Mouse (Mus musculus) kidney, adult 2 months (tissue): ENCODE data around the gene Eno2. TPM values are rescaled to one million over a fixed set of nuclear protein-coding genes. Genes with fewer than 3 reads are reported as not detected.

Experiments
- DNase-seq: peaks from one replicate; pipeline ENCODE4 v3.0.0; 2021
- H3K27ac ChIP-seq: fragments of 200-500 bp; 2 replicates; pipeline ENCODE4 v1.5.1; 2012; ENCODE audit warnings: low read depth, low read length, control low read depth, inconsistent platforms; ENCODE audit not compliant: insufficient read depth
- H3K27me3 ChIP-seq: fragments of 200-500 bp; replicated peaks from 2 replicates; pipeline ENCODE4 v1.6.1; 2012; ENCODE audit warnings: mild to moderate bottlenecking, moderate library complexity, low read length, inconsistent platforms; ENCODE audit not compliant: control insufficient read depth, insufficient read depth
- H3K36me3 ChIP-seq: fragments of 200-500 bp; 2 replicates; pipeline ENCODE4 v1.6.1; 2012; ENCODE audit warnings: mild to moderate bottlenecking, moderate library complexity, low read length, inconsistent platforms; ENCODE audit not compliant: control insufficient read depth, insufficient read depth
- H3K4me1 ChIP-seq: fragments of 200-500 bp; 2 replicates; pipeline ENCODE4 v1.6.1; 2011; ENCODE audit warnings: low read length; ENCODE audit not compliant: control insufficient read depth, insufficient read depth
- H3K4me3 ChIP-seq: fragments of 200-500 bp; 2 replicates; pipeline ENCODE4 v1.5.1; 2011; ENCODE audit warnings: mild to moderate bottlenecking, low read depth, low read length, control low read depth; ENCODE audit not compliant: insufficient read depth
- CTCF ChIP-seq: fragments of 200-500 bp; conservative IDR thresholded peaks from 2 replicates; pipeline ENCODE4 v1.5.1; 2011; ENCODE audit warnings: low read depth, mild to moderate bottlenecking, control low read depth, low read length, moderate library complexity, mixed read lengths; ENCODE audit not compliant: insufficient read depth, insufficient read length
- POLR2A ChIP-seq: fragments of 200-500 bp; IDR thresholded peaks from one replicate; pipeline ENCODE4 v1.6.1; 2011; ENCODE audit warnings: low read depth, low read length, control low read depth
- WGBS: fragments of 180-500 bp; shearing (Covaris S2); methylation state at CpG from one replicate; pipeline ENCODE4 v1.1.7; 2018; 5-methylcytosine and 5-hydroxymethylcytosine counted together
- polyA plus RNA-seq: library from polyadenylated mRNA; depleted of rRNA; stranded (reverse); fragments of >200 nt; gene quantifications from 2 replicates; pipeline ENCODE4 v1.2.3, GENCODE M21; 2012; rRNA removed

Gene Eno2
- 2.6 and 3.2 TPM in 2 replicates for polyA plus RNA-seq

DNA sequence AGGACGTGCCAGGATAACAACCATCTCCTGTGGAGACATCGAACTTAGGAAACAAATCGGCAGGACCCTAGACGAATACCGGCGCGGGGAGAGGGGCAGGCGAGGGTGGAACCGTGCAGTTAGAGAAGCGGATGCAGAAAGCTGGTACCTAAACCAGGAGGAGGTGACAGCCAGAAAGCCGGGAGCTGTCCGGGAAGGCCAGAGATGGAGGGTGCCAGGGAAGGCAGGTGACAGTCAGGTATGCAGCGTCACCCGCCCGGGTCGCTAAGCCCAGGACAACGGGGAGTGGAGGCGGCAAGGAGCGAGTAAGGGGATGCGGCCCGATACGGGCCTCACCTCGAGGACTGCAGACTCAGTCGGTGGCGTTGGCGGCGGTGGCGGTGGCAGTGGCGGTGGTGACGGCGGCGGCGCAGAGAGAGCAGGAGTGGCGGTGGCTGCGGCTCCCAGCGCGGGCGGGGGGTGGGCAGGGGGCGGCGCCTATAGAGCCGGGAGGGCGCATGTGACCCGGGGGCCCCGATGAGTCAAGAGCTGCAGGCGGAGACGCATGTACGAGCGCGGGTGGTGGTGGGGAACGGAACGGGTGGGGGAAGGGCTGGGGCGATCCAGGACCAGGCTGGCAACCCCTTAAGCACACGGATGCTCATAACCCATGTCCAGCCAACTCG is at the start of gene Eno2:
Gene Eno2, minus strand, starts transcription at position 573 of the 665 bp plus-strand sequence.
- H3K36me3 ChIP-seq = no peaks in the 10 kb centered on the region
- H3K27ac ChIP-seq = no peak within 1 kb of the TSS
- H3K4me3 ChIP-seq = peak within 1 kb of the TSS; percentile 49
- WGBS = 3% methylated on average over 54 of the region's 54 CpGs
- H3K27me3 ChIP-seq = no peaks in the 10 kb centered on the region
- no peak for TF ChIP-seq POLR2A
- TF ChIP-seq CTCF = no peak
- no peak for DNase-seq
- 0 out of 2 replicates have a peak, but pooled peaks cover 3% of the 10 kb centered on the region for H3K4me1 ChIP-seq

DNA sequence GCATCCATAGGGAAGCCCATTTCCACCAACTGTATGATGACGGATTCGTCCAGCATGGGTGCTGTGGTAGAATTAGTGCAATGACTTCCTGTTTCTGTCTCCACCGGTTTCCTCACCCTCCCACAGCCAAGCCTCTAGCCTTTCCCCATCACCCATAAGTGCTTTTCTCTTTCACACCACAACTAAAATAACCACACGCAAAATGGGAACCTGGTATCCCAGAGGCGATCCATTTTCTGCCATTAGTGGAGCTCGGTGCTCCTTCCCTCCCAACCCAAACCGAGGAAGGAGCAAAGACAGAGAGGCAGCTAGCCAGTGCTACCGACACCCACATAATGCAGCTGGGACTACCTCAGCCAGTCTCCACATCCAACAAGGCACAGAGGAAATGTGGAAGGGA is 48.5 kb upstream of the Eno2 start:
- peaks cover 5% of the 10 kb centered on the region for H3K4me1 ChIP-seq
- TF ChIP-seq POLR2A = no peak
- TF ChIP-seq CTCF = no peak
- H3K27me3 ChIP-seq = no peaks in the 10 kb centered on the region
- no peak overlapping the region for H3K4me3 ChIP-seq
- DNase-seq = no peak
- WGBS = 85% methylated on average over 8 of the region's 8 CpGs
- peaks cover 4% of the 10 kb centered on the region for H3K36me3 ChIP-seq
- H3K27ac ChIP-seq = no peak overlapping the region

DNA sequence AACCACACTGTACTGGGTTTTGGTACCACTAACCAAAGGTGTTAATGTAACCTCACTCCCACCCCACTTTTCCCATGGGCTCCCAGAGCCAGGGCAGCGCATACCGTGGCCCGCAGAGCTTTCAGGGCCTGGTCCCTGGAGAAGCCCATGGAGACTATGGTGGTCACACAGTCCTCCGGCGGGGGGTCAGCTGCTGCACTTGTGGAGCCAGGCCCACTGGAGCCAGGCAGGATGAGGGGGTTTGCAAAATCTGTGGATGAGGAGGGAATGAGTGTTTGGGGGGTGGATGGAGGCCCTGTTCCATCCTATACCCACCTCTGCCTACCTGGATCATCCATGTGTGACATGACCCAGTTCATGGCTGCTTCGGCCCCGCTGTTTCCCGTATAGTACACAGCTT is 48.1 kb upstream of the Eno2 start:
- DNase-seq = no peak
- H3K4me3 ChIP-seq = no peak overlapping the region
- no peak overlapping the region for H3K27ac ChIP-seq
- no peaks in the 10 kb centered on the region for H3K27me3 ChIP-seq
- WGBS = 91% methylated on average over 8 of the region's 8 CpGs
- TF ChIP-seq POLR2A = no peak
- TF ChIP-seq CTCF = no peak
- H3K36me3 ChIP-seq = peaks cover 4% of the 10 kb centered on the region
- H3K4me1 ChIP-seq = peaks cover 5% of the 10 kb centered on the region

DNA sequence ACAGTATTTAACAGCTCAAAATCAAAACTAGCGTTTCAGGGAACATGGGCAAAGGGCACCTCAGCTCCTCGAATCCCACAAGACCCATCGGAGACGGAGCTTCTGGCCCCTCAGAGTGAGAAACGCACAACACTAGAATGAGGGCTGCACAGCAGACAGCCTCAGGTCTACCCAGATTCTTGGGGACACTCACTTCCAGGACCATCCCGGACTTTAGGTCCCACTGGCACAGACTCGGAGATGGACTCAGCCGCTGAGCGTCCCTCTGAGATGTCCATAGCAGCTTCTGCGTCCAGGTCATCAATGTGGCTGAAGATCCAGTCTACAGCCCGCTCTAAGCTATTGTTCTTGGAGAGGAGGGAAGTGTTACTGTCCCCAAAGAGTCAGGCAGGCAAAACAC is 47.7 kb upstream of the Eno2 start:
- DNase-seq = no peak
- TF ChIP-seq CTCF (no peak), POLR2A (no peak)
- Histone ChIP-seq H3K27ac (no peak overlapping the region), H3K36me3 (peaks cover 4% of the 10 kb centered on the region), H3K4me1 (peaks cover 8% of the 10 kb centered on the region), H3K4me3 (no peak overlapping the region), H3K27me3 (no peaks in the 10 kb centered on the region)
- WGBS = 98% methylated on average over 11 of the region's 11 CpGs

DNA sequence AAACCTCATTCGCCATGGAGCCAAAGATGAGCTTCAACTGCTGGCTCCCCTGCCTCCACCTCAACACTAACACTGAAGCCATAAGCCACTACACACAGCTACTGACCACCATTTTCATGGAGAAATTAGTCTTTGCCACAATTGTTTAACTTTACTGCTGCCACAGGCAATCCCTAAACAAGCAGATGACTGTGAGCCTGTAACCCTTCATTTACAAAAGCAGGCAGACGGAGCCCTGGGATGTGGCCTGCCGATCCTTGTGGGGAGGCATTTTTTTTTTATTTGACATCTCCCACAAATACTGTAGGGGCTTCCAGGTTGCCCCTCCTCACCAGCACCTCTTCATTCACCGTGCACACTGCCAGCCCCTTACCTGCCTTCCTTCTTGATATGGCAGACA is 47.1 kb upstream of the Eno2 start:
- H3K27ac ChIP-seq = no peak overlapping the region
- 92% methylated on average over 4 of the region's 4 CpGs for WGBS

DNA sequence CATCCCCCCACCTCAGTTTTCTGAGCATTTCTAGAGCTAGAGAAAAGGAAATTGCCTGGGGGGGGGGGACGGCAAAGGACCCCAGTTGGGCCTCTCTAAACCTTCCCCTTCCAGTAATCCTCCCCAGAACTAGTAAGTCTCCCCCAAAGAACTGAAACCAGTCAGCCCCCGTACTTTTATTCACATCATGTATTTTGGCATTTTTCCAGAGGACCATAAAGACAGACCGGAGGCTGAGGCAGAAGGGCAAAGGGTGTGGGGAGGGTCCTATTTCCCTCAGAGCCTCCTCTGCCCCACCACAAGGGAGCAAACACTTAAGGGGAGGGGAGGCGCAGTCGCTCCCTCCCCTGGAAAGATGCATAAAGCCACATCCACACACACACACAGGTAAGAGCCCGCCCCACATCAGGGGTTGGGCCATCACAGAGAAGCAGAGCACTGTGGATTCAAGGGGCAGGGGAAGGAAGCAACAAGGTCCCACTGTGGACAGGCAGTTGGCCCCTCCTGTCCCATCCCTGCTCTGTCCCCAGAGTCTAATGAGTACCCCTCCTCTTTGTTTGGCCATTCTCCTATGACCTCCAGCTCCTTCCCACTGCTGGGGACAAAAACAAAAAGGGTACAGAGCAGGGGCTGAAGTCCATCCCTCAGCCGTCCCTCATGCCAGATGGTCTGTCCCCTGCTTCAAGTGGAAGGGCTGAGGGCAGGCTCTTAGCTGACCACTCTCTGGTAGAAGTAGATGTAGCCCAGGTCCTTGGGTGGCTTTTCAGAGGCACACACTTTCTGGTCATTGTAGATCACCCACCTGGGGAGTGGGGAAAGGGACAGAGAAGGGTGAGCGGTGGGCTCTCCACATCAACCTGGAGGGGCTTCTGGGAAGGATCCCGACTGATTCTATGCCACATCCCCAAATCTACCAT is 45.6 kb upstream of the Eno2 start:
- no peak for DNase-seq
- TF ChIP-seq CTCF (no peak), POLR2A (no peak)
- Histone ChIP-seq H3K4me1 (peaks cover 12% of the 10 kb centered on the region), H3K27ac (no peak overlapping the region), H3K27me3 (no peaks in the 10 kb centered on the region), H3K36me3 (peaks cover 4% of the 10 kb centered on the region), H3K4me3 (no peak overlapping the region)
- WGBS = 65% methylated on average over 9 of the region's 9 CpGs

More for the DNA sequence above, 47.1 kb upstream of the Eno2 start:
- no peak for DNase-seq
- no peak for TF ChIP-seq CTCF
- TF ChIP-seq POLR2A = no peak
- Histone ChIP-seq H3K27me3 (no peaks in the 10 kb centered on the region), H3K4me3 (no peak overlapping the region), H3K36me3 (peaks cover 8% of the 10 kb centered on the region), H3K4me1 (peaks cover 12% of the 10 kb centered on the region)

DNA sequence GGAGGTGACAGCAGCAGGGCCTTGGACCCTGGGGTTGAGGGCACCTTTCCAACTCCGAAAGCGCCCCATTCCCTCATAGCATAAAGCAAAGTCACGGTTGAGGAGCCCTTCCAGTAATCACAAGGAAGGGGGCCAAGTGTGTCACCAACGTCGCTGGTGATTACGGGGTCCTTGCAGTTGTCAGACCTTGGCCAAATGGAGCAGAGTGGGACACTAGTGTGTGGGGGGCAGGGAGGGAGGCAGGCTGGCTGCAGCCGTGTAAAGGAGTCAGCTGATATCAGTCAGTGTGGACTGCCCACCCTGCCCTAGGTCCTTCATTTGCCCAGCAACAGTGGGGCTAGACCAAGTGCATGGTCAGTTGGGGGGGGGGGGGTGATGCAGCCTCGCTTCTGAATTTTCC is 45.0 kb upstream of the Eno2 start:
- Histone ChIP-seq H3K27me3 (no peaks in the 10 kb centered on the region), H3K4me1 (peaks cover 16% of the 10 kb centered on the region), H3K4me3 (peak overlapping the region; percentile 84), H3K36me3 (peaks cover 4% of the 10 kb centered on the region), H3K27ac (peak overlapping the region; percentile 32; the same call in 1 of the 2 replicates)
- WGBS = 24% methylated on average over 8 of the region's 8 CpGs
- TF ChIP-seq CTCF (no peak), POLR2A (no peak)
- DNase-seq = no peak
